Mouse (Mus musculus): ENCODE measurements around the gene Olfr1342.

The Olfr1342 gene

DNA sequence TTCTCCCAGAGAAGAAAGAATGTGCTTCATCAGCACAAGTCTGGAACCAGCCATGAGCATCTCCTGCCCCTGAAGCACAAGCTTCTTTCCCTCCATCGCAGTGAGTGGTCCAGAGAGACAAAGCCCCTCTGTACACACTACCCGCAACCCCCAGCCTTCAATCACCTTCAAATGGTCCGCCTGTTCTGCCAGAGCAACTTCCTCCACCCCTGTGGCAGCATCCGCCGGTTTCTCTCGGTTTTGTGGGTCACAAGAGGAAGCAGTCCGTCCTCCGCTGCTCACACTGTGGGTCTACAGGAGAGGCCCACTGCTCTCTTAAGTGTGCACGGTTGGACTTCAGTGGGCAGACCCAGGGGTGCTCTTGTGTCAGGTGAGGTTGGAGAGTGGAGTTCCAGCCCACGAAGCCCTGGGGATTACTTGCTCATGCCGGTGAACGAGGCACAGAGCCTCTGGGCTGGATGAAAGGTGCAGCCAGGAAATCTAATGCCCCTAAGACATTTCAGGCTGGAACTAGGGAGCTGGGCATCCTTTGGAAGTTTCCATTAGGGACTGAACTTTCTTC lies at the start of gene Olfr1342:
TSS of gene Olfr1342 (minus strand) at position 345 of the 562 bp plus-strand sequence.
- DNase-seq, result no peak

DNA sequence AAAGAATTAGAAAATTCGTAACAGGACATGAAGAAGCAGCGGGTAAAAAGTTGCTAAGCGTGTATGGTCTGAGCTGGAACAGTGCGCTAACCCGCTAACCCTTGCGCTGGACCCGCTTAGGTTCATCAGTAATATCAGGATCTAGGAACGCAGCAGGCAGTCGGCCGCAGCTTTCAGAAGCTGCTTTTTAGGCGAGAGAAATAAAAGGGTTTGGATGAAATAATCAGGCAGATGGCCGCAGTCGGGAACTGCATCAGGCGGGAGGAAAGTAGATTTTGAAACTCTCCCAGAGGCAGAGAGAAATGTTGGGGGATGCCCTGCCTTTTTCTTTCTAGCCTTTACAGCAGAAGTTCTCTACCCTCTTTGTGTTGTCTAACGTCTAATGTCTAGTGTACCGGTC lies 49.3 kb upstream of the Olfr1342 start:
- no peak for DNase-seq

GRCm38 (mm10) chr4:118740988-118741698 lies 48.6 kb upstream of the Olfr1342 start:
- DNase-seq, result no peak

- no peak for DNase-seq
Measured at GRCm38 (mm10) chr4:118739574-118739973, 47.0 kb upstream of the Olfr1342 start.

GRCm38 (mm10) chr4:118731875-118732274 lies 39.3 kb upstream of the Olfr1342 start, which contains the start of gene Olfr1339:
Gene Olfr1339 (plus strand): TSS chr4:118732175.
- no peak for DNase-seq

GRCm38 (mm10) chr4:118721742-118722483 lies 29.4 kb upstream of the Olfr1342 start:
- DNase-seq, result peak; percentile 10

DNA sequence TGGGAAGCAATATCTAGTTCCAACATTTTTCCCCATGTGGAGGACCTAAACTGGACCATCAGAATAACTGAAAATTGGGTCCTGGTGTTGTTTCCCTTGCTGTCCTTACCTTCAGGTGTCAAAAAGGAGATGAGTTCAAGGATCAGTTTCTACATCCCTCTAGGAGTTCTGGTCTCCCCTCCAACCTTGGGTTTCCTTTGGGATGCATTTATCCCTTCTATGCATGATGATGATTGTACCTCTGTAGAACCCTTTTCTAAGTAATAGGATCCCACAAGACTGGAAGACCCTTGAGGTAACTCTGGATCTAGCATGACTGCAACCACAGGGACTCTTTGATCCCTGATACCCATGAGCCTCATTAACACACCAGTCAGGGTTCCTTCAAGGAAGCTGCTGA lies 27.3 kb upstream of the Olfr1342 start, which contains the start of gene Olfr1340:
TSS of gene Olfr1340 (plus strand) at position 301 of the 400 bp plus-strand sequence.
- no peak for DNase-seq

DNA sequence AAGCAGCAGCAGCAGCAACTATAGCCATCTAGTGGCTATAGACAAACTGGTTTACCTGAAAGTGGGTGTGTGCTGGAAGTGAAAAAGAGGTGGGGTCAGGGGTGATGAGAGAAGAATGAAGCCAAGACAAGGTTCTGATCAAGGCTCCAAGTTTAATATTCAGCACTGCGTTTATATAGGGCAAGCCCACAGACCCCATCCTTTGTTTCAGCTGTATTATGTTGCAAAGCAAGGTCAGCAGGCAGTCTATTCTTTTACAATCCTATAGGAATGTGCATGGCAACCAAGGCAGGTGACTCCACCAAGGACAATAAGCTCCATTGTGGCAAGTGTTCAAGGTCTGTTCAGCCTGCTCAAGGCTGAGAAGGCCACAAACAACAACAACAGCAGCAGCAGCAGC lies 19.1 kb upstream of the Olfr1342 start:
- DNase-seq, result no peak

GRCm38 (mm10) chr4:118708086-118708485 lies 15.5 kb upstream of the Olfr1342 start:
- no peak for DNase-seq

- DNase-seq, result no peak
Measured at GRCm38 (mm10) chr4:118703223-118703622, 10.7 kb upstream of the Olfr1342 start, which contains the start of gene Olfr1341. Gene Olfr1341 (plus strand): TSS chr4:118703523.

- DNase-seq, result no peak
Measured at GRCm38 (mm10) chr4:118693812-118694211, 1.3 kb upstream of the Olfr1342 start.

DNA sequence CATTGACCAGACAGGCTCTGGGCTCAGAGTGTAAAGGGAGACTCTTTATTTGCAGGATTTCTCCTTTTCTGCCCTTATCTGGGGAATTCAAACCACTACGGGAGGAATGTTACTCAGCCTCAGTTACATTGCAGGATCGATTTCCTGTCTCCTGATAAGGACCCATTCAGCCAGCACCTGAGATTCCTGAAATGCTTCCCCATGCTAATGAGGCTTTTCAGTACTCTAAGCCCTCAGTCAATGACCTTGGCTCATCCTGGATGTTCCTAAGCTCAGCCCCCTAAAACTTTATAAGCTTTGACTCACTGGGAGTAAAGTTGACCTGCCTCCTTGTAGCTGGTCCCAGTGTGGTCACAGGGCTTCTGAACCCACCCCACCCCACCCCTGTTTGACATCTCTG lies 5.5 kb downstream of the Olfr1342 start:
- DNase-seq, result no peak

GRCm38 (mm10) chr4:118658652-118659051 lies 33.9 kb downstream of the Olfr1342 start, which contains the start of gene Olfr62:
Gene Olfr62 (plus strand): TSS chr4:118658952.
- no peak for DNase-seq

GRCm38 (mm10) chr4:118645234-118645633 lies 47.3 kb downstream of the Olfr1342 start:
- DNase-seq, result peak; percentile 34

GRCm38 (mm10) chr4:118642346-118643190 lies 50.0 kb downstream of the Olfr1342 start:
- DNase-seq, result peak; percentile 33
